Mouse (Mus musculus): ENCODE results near the gene Myh4.

The Myh4 gene

GRCm38 (mm10) chr11:67237481-67238079 lies at the start of gene Myh4:
TSS of gene Myh4 (plus strand) at chr11:67238029.
- no peak for DNase-seq

GRCm38 (mm10) chr11:67190316-67190715 lies 47.5 kb upstream of the Myh4 start:
- no peak for DNase-seq

- no peak for DNase-seq
These were observed 47.0 kb upstream of the Myh4 start for GRCm38 (mm10) chr11:67190814-67191213.

GRCm38 (mm10) chr11:67191496-67191895 lies 46.3 kb upstream of the Myh4 start:
- no peak for DNase-seq

GRCm38 (mm10) chr11:67199321-67199720 lies 38.5 kb upstream of the Myh4 start:
- no peak for DNase-seq

GRCm38 (mm10) chr11:67199752-67200151 lies 38.1 kb upstream of the Myh4 start, which contains the start of gene Myh1:
TSS of gene Myh1 (plus strand) at chr11:67200052.
- no peak for DNase-seq

GRCm38 (mm10) chr11:67204766-67205165 lies 33.1 kb upstream of the Myh4 start:
- no peak for DNase-seq

- no peak for DNase-seq
These were observed 16.0 kb upstream of the Myh4 start for GRCm38 (mm10) chr11:67221803-67222202.

- DNase-seq = no peak
These were observed 13.4 kb upstream of the Myh4 start for GRCm38 (mm10) chr11:67224466-67224865.

- no peak for DNase-seq
These were observed 9.1 kb upstream of the Myh4 start for GRCm38 (mm10) chr11:67228731-67229130.

GRCm38 (mm10) chr11:67229166-67229565 lies 8.7 kb upstream of the Myh4 start:
- no peak for DNase-seq

GRCm38 (mm10) chr11:67229946-67230345 lies 7.9 kb upstream of the Myh4 start:
- no peak for DNase-seq

- DNase-seq = no peak
These were observed 2.0 kb upstream of the Myh4 start for GRCm38 (mm10) chr11:67235639-67236358.

- no peak for DNase-seq
These were observed 1.0 kb upstream of the Myh4 start for GRCm38 (mm10) chr11:67236799-67237198.

- no peak for DNase-seq
These were observed 3.2 kb downstream of the Myh4 start for GRCm38 (mm10) chr11:67241051-67241450.

- no peak for DNase-seq
These were observed 15.9 kb downstream of the Myh4 start for GRCm38 (mm10) chr11:67253691-67254090.

- no peak for DNase-seq
These were observed 19.2 kb downstream of the Myh4 start for GRCm38 (mm10) chr11:67257048-67257447.

- no peak for DNase-seq
These were observed 23.1 kb downstream of the Myh4 start for GRCm38 (mm10) chr11:67260956-67261355.

GRCm38 (mm10) chr11:67276601-67277174 lies 38.9 kb downstream of the Myh4 start, which contains the start of gene Myh8:
TSS of gene Myh8 (plus strand) at chr11:67277124.
- no peak for DNase-seq

- DNase-seq = no peak
These were observed 55.6 kb downstream of the Myh4 start for GRCm38 (mm10) chr11:67293440-67293839.

Data from cerebellum, adult 11 months (tissue).